ENCODE assay signal across 10 mouse cellular contexts in genomic region chr6:29547582-29547981, GRCm38 (mm10).
"Had no signal": no experiment of that assay in that cellular context is flagged by ENCODE, and none has a peak within 500 bp of the region (broad histone marks: within the 10 kb centered on the region; RNA-seq: fewer than 3 reads in every experiment).

No protein-coding gene starts in this region.

- H3K9ac ChIP-seq: kidney, embryonic 15.5 days; limb, embryonic 13.5 days; liver, embryonic 14.5 days; midbrain, embryonic 12.5 days had no signal

- H3K9me3 ChIP-seq: kidney, embryonic 15.5 days; midbrain, embryonic 12.5 days had no signal

- H3K4me1 ChIP-seq: kidney, embryonic 15.5 days; limb, embryonic 13.5 days; midbrain, embryonic 12.5 days had no signal

- ATAC-seq: midbrain, embryonic 16.5 days had no signal

- H3K27ac ChIP-seq: kidney, embryonic 15.5 days; limb, embryonic 13.5 days; liver, embryonic 14.5 days; midbrain, embryonic 12.5 days had no signal

- H3K4me2 ChIP-seq: kidney, embryonic 15.5 days; limb, embryonic 13.5 days; midbrain, embryonic 12.5 days had no signal

- H3K27me3 ChIP-seq: kidney, embryonic 15.5 days; limb, embryonic 13.5 days; midbrain, embryonic 12.5 days had no signal

- H3K4me3 ChIP-seq: kidney, embryonic 15.5 days; limb, embryonic 13.5 days; midbrain, embryonic 12.5 days had no signal

- DNase-seq: kidney, postnatal 14 days; left cerebral cortex, postnatal 4 days; lung, adult 18-20 months; right cerebral cortex, postnatal 14 days; thymus, postnatal 36 days had no signal
